Mouse (Mus musculus): ENCODE measurements around the gene Zcchc24. TPM values are rescaled to one million over a fixed set of nuclear protein-coding genes. Genes with fewer than 3 reads are reported as not detected.

The Zcchc24 gene
- polyA plus RNA-seq, 1 experiment from 2014 or later: 10.4 TPM

DNA sequence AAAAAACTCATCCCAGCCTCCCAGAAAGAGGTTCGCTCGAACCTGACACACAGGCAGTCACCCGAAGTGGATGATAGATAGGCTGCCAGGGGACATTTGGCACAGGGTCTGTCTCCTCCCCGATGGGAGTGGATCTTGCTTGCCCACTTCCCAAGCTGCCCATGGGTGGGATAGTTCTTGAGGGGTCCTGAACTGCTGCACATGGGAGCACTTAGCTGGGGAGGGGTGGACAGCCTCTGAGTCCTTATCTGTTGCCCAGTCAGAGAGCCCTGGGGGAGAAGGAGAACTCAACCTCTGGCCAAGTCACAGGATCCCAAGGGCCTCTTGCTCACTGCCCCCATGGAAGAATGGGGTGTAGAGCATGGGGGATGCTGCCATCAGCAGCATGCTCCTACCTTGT lies 13.3 kb downstream of the Zcchc24 start:
- H3K9ac ChIP-seq (replicated peaks; ENCODE audit: low read depth, low read length): no peak overlapping the region
- no peak overlapping the region for H3K4me3 ChIP-seq (replicated peaks; ENCODE audit: low read length)
- no peaks in the 10 kb centered on the region for H3K27me3 ChIP-seq (replicated peaks; ENCODE audit: control insufficient read depth, insufficient read depth, low read length)
- peaks cover 7% of the 10 kb centered on the region; the same call in 1 of the 2 replicates for H3K4me1 ChIP-seq (replicated peaks; ENCODE audit: control insufficient read depth, insufficient read depth, low read length)
- 55% methylated on average over 4 of the region's 4 CpGs for WGBS
- H3K4me2 ChIP-seq (ENCODE audit: low read length): no peak overlapping the region
- H3K36me3 ChIP-seq (ENCODE audit: control insufficient read depth, insufficient read depth): no peaks in the 10 kb centered on the region
- H3K27ac ChIP-seq (ENCODE audit: low read length): no peak overlapping the region
- no peaks in the 10 kb centered on the region for H3K9me3 ChIP-seq (ENCODE audit: control insufficient read depth, low read length)
- ATAC-seq: no peak

GRCm38 (mm10) chr14:25754531-25755484 lies 14.0 kb downstream of the Zcchc24 start:
- H3K4me1 ChIP-seq (replicated peaks; ENCODE audit: control insufficient read depth, insufficient read depth, low read length): peaks cover 7% of the 10 kb centered on the region; the same call in 1 of the 2 replicates
- H3K4me3 ChIP-seq (replicated peaks; ENCODE audit: low read length): no peak overlapping the region
- no peaks in the 10 kb centered on the region for H3K27me3 ChIP-seq (replicated peaks; ENCODE audit: control insufficient read depth, insufficient read depth, low read length)
- no peaks in the 10 kb centered on the region for H3K9me3 ChIP-seq (ENCODE audit: control insufficient read depth, low read length)
- no peaks in the 10 kb centered on the region for H3K36me3 ChIP-seq (ENCODE audit: control insufficient read depth, insufficient read depth)
- ATAC-seq: no peak
- no peak overlapping the region for H3K4me2 ChIP-seq (ENCODE audit: low read length)
- H3K27ac ChIP-seq (ENCODE audit: low read length): no peak overlapping the region
- 43% methylated on average over 19 of the region's 19 CpGs for WGBS
- no peak overlapping the region for H3K9ac ChIP-seq (replicated peaks; ENCODE audit: low read depth, low read length)

DNA sequence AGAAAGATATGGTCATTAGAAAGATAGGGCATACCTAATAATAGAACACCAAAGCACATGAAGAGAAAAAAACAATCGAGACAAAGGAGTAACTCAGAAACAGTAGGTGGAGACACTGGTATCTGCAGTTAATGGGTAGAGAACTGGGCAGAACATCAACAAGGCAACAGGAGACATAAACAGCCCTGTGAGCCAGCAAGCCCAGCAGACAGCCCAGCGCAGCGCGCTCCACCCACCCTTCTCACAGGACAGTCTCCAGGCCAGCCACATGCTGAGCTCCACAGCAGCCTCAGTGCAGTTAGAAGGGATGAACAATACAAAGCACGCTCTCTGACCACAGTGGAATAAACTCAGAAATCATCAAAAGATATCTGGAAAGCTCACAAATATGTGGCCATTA lies 15.8 kb downstream of the Zcchc24 start:
- WGBS: 41% methylated on average over 5 of the region's 5 CpGs
- Histone ChIP-seq H3K4me3 (replicated peaks; ENCODE audit: low read length) (no peak overlapping the region), H3K36me3 (ENCODE audit: control insufficient read depth, insufficient read depth) (no peaks in the 10 kb centered on the region), H3K27ac (ENCODE audit: low read length) (no peak overlapping the region), H3K9ac (replicated peaks; ENCODE audit: low read depth, low read length) (no peak overlapping the region), H3K4me2 (ENCODE audit: low read length) (no peak overlapping the region), H3K9me3 (ENCODE audit: control insufficient read depth, low read length) (no peaks in the 10 kb centered on the region), H3K4me1 (replicated peaks; ENCODE audit: control insufficient read depth, insufficient read depth, low read length) (peaks cover 7% of the 10 kb centered on the region; the same call in 1 of the 2 replicates), H3K27me3 (replicated peaks; ENCODE audit: control insufficient read depth, insufficient read depth, low read length) (no peaks in the 10 kb centered on the region)
- ATAC-seq: no peak

DNA sequence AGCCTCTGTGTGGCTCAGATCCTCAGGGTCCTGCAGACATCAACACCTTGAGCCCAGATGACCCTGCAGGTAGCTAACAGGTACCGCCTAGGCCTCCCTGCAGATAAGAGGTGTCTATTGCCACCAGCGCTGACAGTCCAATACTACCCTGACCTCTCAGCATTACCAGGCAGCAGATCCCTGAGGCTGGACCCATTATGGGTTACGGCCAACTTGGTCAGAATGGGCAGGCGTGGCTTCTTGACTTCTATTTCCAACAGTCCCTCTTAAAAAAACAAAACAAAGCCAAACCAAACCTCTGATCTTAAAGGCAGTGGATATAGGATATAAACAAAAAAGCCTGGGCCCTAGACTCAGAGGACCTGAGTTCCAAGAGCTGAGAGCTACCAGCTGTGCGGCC lies 17.8 kb downstream of the Zcchc24 start:
- Histone ChIP-seq H3K4me2 (ENCODE audit: low read length) (no peak overlapping the region), H3K4me3 (replicated peaks; ENCODE audit: low read length) (no peak overlapping the region), H3K9ac (replicated peaks; ENCODE audit: low read depth, low read length) (no peak overlapping the region), H3K9me3 (ENCODE audit: control insufficient read depth, low read length) (no peaks in the 10 kb centered on the region), H3K36me3 (ENCODE audit: control insufficient read depth, insufficient read depth) (no peaks in the 10 kb centered on the region), H3K4me1 (replicated peaks; ENCODE audit: control insufficient read depth, insufficient read depth, low read length) (peaks cover 4% of the 10 kb centered on the region; the same call in 1 of the 2 replicates), H3K27ac (ENCODE audit: low read length) (no peak overlapping the region), H3K27me3 (replicated peaks; ENCODE audit: control insufficient read depth, insufficient read depth, low read length) (no peaks in the 10 kb centered on the region)
- 93% methylated on average over 5 of the region's 5 CpGs for WGBS
- ATAC-seq: no peak

DNA sequence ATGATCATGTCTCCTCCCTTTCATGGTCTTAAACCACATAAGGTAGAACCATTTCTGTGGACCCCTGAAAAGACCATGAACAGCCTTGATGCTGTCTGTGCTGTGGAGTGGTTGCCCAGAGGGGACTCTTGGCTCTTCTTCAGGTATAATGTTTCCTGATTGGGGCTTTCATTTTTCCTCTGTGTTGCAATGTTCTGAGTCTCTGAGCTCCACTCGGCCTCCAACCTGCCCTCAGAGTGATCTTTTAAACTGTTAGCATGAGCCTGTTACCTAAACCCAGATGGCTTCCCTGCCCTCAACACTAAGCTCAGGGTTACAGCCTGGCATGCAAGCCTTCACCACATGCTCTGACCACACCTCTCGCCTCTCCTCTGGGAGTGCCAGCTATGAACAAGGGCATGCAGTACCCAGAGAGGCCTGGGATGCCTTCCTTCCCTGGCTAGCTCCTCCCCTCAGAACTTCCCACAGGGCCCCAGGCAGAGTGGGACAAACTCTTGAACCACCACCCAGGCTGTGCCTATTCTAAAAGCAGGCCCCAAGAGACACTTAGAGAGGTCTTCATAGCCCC lies 18.3 kb downstream of the Zcchc24 start:
- H3K27ac ChIP-seq (ENCODE audit: low read length): no peak overlapping the region
- no peak overlapping the region for H3K9ac ChIP-seq (replicated peaks; ENCODE audit: low read depth, low read length)
- WGBS: 85% methylated on average over 2 of the region's 2 CpGs
- no peak for ATAC-seq
- H3K27me3 ChIP-seq (replicated peaks; ENCODE audit: control insufficient read depth, insufficient read depth, low read length): no peaks in the 10 kb centered on the region
- H3K4me2 ChIP-seq (ENCODE audit: low read length): no peak overlapping the region
- H3K9me3 ChIP-seq (ENCODE audit: control insufficient read depth, low read length): no peaks in the 10 kb centered on the region
- H3K4me1 ChIP-seq (replicated peaks; ENCODE audit: control insufficient read depth, insufficient read depth, low read length): peaks cover 4% of the 10 kb centered on the region; the same call in 1 of the 2 replicates
- no peaks in the 10 kb centered on the region for H3K36me3 ChIP-seq (ENCODE audit: control insufficient read depth, insufficient read depth)
- no peak overlapping the region for H3K4me3 ChIP-seq (replicated peaks; ENCODE audit: low read length)

DNA sequence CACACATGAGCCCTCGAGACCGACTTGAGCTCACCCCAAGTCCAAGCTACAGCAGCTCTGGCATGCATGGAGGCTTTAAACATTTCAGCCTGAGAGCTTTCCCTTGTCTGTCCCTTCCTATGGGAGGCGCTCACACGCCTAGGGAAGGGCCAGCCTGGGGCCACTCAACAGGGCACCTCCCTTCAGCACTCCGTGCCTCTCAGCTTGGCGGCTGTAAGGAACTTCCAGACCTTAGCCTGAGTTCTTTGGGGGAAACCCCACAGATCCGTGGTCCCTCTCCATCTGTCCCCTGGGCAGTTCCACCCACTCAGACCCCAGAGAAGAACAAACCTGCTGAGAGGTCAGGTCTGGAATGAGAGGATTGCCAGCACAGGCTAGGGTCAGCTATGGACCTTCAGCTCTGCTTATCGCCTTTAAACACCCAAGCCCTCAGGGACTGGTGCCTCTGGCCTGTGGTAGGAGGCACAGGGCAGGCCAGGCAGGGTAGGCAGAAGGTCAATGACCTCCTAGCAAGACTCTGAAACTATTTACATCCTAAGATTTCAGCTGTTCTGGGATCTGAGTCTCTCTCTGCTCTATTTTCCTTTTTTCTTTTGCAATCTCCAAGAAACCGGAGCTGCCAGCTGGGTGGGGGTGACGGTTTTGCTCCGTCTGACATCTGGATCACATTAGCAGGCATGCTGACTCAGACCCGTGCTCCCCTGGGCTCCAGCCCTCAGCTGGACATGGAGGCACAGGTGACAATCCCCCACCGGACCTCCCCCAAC lies 19.5 kb downstream of the Zcchc24 start:
- H3K9ac ChIP-seq (replicated peaks; ENCODE audit: low read depth, low read length): no peak overlapping the region
- H3K4me1 ChIP-seq (replicated peaks; ENCODE audit: control insufficient read depth, insufficient read depth, low read length): no peaks in the 10 kb centered on the region
- no peak overlapping the region for H3K4me2 ChIP-seq (ENCODE audit: low read length)
- no peak for ATAC-seq
- no peaks in the 10 kb centered on the region for H3K9me3 ChIP-seq (ENCODE audit: control insufficient read depth, low read length)
- H3K4me3 ChIP-seq (replicated peaks; ENCODE audit: low read length): no peak overlapping the region
- no peak overlapping the region for H3K27ac ChIP-seq (ENCODE audit: low read length)
- 58% methylated on average over 13 of the region's 13 CpGs for WGBS
- H3K27me3 ChIP-seq (replicated peaks; ENCODE audit: control insufficient read depth, insufficient read depth, low read length): no peaks in the 10 kb centered on the region
- H3K36me3 ChIP-seq (ENCODE audit: control insufficient read depth, insufficient read depth): no peaks in the 10 kb centered on the region

GRCm38 (mm10) chr14:25747996-25748756 lies 20.7 kb downstream of the Zcchc24 start:
- no peak overlapping the region for H3K4me2 ChIP-seq (ENCODE audit: low read length)

DNA sequence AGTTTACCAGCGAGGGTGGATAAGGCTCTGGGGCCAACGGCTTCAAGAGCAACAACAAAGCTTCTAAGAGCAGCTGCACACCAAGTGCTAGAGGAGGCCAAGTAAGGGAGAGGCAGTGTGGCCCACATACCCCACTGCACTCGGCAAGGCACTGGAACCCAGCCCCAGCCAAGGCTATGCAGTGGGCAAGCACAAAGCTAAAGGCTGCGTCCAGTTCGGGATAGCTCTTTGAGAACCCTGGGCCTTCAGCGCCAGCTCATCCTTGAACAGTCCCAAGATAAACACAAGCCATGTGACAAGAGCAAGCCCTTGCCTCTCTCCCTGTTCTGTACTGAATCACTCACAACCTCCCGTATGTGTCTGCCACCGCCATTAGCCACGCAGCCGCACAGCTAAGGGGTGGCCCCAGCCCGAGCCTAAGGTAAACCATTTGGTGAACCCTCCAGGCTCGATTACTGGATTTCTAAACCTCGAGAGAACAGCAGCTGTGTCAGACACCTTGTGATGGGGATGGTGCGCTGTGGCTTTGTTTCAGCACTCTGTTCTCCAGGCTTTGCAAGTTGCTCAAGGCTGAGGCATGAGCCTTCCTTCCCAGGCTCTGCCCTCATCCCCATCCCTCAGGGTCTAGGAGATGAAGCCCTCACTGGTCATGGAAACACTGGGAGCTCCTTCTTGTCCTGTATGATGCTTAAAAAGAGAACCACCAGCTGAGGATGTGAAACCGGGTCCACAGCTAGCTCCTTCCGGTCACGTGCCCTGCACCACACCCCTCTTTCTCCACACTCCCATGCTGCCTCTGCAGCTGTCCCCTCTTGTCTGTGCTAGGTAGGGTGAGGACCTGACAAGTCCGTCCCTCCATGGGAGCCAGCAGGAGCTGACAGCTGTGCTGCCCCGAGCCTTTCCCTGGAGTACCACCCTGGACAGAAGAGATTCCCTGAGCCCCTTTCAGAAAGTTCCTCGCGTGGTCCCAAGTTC lies 21.6 kb downstream of the Zcchc24 start:
- Histone ChIP-seq H3K4me1 (replicated peaks; ENCODE audit: control insufficient read depth, insufficient read depth, low read length) (no peaks in the 10 kb centered on the region), H3K4me3 (replicated peaks; ENCODE audit: low read length) (no peak overlapping the region), H3K27ac (ENCODE audit: low read length) (no peak overlapping the region), H3K4me2 (ENCODE audit: low read length) (no peak overlapping the region), H3K9me3 (ENCODE audit: control insufficient read depth, low read length) (no peaks in the 10 kb centered on the region), H3K36me3 (ENCODE audit: control insufficient read depth, insufficient read depth) (no peaks in the 10 kb centered on the region), H3K27me3 (replicated peaks; ENCODE audit: control insufficient read depth, insufficient read depth, low read length) (no peaks in the 10 kb centered on the region), H3K9ac (replicated peaks; ENCODE audit: low read depth, low read length) (no peak overlapping the region)
- no peak for ATAC-seq
- WGBS: 84% methylated on average over 21 of the region's 21 CpGs

More at GRCm38 (mm10) chr14:25747996-25748756, 20.7 kb downstream of the Zcchc24 start:
- no peak overlapping the region for H3K4me3 ChIP-seq (replicated peaks; ENCODE audit: low read length)
- no peak overlapping the region for H3K27ac ChIP-seq (ENCODE audit: low read length)
- 75% methylated on average over 7 of the region's 7 CpGs for WGBS
- no peak overlapping the region for H3K9ac ChIP-seq (replicated peaks; ENCODE audit: low read depth, low read length)
- no peaks in the 10 kb centered on the region for H3K9me3 ChIP-seq (ENCODE audit: control insufficient read depth, low read length)
- no peak for ATAC-seq
- no peaks in the 10 kb centered on the region for H3K4me1 ChIP-seq (replicated peaks; ENCODE audit: control insufficient read depth, insufficient read depth, low read length)
- no peaks in the 10 kb centered on the region for H3K36me3 ChIP-seq (ENCODE audit: control insufficient read depth, insufficient read depth)
- H3K27me3 ChIP-seq (replicated peaks; ENCODE audit: control insufficient read depth, insufficient read depth, low read length): no peaks in the 10 kb centered on the region
